Mouse (Mus musculus): ENCODE data around the gene Ddi1.
"Not testable (repeated sequence)": the region's sequence is repeated elsewhere in the genome, so short reads cannot be mapped to it uniquely, and the experiment has no call there.

The Ddi1 gene

DNA sequence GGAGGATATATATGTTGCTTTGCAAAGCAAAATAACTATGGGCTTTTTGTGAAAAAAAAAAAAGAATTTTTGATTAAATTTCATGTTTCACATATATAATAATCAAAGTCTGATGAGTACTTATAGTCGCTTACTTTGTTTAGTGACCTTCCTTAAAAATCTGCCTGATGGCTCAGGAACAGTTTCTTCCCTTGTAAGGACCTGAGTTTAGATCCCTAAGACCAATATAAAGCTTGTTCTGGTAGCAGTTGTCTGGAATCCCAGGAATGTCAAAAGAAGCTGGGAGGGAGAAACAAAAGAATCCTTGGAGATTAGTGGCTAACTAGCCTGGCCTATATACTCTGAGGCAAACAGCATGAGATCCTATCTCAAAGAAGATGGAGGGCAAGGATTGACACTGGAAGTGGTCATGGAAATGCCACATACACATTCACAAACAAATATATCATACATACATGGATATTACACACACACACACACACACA is at the start of gene Ddi1:
Gene Ddi1, minus strand, starts transcription at position 51 of the 485 bp plus-strand sequence.
- peak; percentile 36 for DNase-seq (ENCODE audit: low read depth, low spot score)

DNA sequence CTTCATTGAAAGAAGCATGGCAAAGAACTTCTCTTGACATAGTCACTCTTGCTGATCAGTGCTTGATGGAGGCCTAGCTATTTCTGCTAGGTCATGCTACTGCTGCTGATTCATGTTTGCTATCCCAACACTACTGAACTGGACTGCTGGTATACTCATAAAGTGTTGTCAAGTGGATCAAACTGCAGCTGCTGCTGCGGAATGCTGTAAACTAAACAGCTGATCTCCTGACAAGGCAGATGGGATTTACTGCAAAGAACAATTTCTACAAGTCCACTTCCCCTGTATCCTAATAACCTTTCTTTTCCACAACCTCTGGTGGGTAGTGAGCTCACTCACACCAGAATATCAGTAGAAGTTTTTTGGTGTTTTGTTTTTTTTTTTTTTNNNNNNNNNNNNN is 47.5 kb upstream of the Ddi1 start:
- no peak for DNase-seq (ENCODE audit: low read depth, low spot score)

DNA sequence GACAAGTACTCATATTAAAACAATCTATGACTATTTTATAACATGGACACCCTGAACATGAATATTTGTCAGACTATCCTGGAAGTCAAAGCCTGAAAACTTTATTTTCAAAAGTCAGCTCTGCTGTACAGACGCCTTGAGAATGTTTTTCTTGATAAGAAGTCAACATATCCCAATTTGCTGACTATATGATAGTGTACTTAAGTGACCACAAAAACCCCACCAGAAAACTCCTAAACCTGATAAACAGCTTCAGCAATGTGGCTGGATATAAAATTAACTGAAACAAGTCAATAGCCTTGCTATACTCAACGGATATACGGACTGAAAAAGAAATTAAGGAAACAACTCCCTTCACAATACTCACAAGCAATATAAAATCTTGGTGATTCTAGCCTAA is 36.2 kb upstream of the Ddi1 start:
- no peak for DNase-seq (ENCODE audit: low read depth, low spot score)

DNA sequence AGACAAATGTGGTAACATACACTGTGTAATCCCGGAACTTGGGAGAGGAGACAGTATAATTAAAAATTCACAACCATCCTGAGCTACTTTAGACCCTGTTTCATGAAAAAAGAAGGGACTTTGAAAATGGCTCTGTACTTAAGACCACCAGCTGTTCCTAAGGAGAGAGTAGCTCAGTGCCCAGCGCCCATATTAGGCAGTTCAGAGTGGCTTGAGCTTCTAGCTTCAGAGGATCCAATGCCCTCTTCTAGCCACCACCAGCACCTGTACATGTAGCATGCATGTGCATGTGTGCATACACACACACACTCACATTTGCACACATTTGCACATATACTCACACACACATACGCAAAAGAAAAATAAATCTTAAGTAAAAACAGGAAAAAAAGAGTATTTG is 34.9 kb upstream of the Ddi1 start:
- no peak for DNase-seq (ENCODE audit: low read depth, low spot score)

DNA sequence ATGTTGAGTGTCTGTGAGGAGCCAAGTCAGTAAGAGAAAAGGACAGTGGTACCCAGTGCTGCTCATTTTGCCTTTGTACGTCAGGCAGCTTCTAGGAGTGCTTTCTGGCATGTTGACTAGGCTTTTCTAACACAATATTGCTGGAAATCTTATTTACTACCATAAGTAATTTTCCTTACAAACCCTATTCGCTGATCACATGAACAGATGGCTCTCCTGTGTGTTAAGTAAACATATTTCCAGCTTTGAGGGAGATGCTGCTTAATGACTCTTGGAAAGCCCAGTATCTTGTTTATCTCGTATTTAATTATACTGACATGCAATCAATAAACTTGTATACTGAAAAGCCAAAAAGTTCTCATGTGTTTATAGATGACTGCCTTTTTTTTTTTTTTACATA is 32.4 kb upstream of the Ddi1 start:
- no peak for DNase-seq (ENCODE audit: low read depth, low spot score)

DNA sequence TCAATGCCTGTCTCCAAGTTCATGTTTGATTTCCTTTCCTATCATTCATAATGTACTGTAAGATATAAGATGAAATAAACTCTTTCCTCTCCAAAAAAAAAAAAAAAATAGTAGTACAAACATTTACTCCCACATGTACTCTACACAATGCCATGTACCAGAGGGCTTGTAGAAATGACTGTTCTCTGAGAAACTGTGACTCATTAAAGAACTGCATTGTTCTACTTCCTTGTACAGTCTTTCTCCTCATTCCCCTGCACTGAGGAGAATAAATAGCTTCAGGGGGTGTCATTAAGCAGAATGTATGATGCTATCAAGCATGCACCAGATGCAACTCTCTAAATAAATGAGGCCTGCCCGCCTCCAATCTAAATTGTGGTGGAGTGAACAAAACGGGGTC is 28.9 kb upstream of the Ddi1 start:
- no peak for DNase-seq (ENCODE audit: low read depth, low spot score)

DNA sequence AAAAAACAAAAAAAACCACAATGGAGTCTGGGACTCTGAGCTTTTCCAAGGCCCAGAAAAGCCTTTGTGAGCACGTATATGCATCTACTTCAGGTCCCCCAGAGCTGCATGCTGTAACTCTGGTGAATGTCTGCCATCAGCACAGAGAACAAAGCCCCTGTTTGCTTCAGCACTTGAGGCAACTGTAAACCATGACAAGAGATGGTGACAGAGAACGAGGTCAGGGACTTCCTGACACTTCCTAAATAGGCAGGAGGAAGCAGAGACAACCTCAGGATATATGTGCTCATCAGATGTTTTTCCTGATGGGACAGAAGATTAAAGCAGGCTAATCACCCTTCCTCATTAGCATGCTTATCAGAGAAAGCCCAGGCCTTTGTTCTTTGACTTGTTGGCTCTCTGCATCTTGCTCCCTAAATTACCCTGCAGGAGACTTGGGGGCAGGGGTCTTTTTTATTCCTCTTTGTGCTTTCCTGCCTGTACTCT is 19.6 kb upstream of the Ddi1 start:
- peak; percentile 9 for DNase-seq (ENCODE audit: low read depth, low spot score)

DNA sequence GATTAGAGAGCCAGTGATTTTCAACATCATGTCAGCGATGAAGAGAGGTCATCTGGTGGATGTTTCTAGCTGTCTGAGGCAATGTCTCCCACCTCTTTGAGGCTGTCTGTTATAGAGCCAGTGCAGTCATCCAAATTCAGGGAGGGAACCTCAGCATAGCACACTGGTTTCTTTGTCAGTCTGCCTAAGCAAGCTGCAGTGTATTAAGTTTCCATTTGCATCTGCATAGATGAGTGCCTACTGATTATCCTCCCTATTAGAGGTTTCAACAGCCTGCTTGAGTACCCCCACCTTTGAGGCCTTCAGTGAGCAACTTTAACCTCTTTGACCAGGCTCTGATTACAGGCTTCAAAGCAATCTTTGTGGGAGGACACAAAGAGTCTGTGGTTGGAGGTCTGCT is 17.1 kb upstream of the Ddi1 start:
- peak; percentile 24 for DNase-seq (ENCODE audit: low read depth, low spot score)

DNA sequence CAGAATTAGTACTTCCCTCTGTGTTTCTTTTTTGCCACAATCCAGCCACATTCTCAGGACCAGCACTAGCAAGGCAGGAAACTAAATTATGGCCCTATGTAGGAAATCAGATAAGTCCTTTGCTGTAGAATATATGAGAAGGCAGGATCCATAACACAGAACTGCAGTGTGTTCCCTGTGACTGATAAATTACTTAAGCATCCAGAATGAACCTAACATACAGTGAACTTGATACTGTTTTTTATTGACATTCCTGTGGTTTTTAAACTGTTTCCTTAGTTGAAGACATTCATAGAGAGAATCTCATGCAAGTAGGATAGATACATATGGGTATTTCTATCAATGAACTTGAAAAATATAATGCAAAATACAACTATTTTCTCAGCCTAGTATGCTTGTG is 7.9 kb upstream of the Ddi1 start:
- no peak for DNase-seq (ENCODE audit: low read depth, low spot score)

DNA sequence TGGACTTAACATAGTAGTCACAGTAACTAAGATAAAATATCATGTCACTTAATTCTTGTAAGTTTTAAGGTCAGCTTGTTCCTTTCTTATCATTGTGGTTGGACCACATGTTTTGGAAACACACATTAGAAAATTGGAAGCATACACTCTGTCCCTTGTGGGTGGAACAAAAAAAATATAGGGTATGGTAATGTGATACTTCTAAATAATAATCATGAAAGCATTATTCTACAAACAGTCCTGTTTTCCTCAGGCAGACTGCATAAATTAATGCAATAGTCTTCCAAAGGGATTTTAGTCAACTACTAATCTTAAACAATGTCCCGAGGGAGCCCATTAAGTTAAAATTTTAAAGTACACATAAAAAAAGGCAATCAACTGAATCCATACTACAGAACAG is 6.7 kb upstream of the Ddi1 start:
- no peak for DNase-seq (ENCODE audit: low read depth, low spot score)

DNA sequence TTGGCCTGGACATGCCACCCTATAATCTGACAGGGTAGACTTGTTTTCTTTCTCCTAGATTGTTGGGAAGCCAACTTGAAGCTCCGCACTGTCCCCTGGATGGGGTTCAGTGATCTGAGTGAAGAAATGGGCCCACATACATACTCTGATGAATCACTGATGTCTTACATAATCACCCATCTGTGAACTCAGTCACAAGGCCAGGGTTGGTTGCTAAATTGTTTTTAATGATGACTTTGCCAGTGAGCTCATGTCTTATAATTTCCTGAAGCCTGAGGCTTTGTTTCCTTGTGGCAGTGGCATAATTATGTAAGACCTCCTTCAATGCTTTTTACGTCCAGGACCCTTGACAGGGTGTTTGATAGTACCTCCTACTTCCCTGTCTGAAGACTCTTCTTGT is 4.8 kb downstream of the Ddi1 start:
- DNase-seq (ENCODE audit: low read depth, low spot score) = no peak

DNA sequence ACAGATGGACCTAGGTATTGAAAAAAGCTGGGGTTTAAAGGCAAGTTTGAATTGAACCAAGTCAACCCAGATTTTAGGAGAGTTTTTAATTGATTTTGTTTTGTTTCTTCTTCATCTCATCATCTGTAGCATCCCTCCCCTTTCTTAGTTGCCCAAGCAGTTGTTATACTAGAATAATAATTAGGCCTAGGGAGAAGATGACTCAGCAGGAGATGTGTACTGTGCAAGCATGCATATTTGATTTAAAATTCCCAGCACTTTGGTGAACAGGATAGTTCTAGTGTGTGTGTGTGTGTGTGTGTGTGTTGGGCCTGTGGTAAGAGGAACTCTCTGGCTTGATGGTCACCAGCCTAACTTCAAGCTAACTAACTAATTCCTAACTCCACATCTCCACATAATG is 12.6 kb downstream of the Ddi1 start:
- no peak for DNase-seq (ENCODE audit: low read depth, low spot score)

DNA sequence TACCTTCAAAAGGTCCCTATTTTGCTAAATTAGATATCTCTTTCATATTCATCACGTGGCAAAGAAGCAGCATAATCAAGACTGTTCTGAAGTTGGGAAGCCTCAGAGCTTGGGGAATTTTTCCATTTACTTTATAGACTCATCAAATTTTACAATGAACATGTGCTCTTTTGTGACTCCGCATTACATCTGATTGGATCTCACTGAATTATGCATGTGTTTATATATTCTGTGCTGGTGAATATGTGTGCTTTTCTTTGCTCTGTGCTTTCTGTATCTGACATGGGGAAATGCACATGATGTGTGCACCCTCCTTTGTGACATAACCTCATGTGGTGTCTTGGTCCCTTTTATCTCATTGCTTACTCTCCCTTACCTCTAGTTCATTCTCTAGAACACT is 17.7 kb downstream of the Ddi1 start:
- DNase-seq (ENCODE audit: low read depth, low spot score) = no peak

DNA sequence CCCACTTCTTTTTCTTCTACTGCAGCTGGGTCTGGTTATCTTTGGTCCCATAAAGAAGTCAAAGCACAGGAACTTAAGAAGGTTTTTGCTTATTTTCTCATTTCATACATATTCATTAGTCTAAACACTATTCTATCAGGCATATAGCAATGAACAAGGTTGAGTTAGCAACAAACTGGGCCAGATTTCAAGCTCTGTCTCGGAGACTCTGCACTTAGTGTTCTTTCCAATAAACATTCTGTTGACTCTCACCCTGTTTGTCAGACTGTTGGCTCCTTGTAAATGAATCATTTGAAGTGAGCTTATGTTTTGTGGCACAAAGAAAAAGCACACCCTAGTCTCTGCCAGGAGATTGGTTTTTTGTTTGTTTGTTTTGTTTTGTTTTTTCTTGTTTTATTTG is 19.3 kb downstream of the Ddi1 start:
- DNase-seq (ENCODE audit: low read depth, low spot score) = no peak

DNA sequence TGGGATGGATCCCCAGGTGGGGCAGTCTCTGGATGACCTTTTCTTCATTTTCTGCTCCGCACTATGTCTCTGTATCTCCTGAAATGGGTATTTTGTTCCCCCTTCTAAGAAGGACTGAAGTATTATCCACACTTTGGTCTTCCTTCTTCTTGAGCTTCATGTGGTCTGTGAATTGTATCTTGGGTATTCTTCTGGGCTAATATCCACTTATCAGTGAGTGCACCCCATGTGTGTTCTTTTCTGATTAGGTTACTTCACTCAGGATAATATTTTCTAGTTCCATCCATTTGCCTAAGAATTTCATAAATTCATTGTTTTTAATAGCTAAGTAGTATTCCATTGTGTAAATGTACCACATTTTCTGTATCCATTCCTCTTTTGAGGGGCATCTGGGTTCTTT is 33.7 kb downstream of the Ddi1 start:
- DNase-seq (ENCODE audit: low read depth, low spot score) = not testable (repeated sequence)

DNA sequence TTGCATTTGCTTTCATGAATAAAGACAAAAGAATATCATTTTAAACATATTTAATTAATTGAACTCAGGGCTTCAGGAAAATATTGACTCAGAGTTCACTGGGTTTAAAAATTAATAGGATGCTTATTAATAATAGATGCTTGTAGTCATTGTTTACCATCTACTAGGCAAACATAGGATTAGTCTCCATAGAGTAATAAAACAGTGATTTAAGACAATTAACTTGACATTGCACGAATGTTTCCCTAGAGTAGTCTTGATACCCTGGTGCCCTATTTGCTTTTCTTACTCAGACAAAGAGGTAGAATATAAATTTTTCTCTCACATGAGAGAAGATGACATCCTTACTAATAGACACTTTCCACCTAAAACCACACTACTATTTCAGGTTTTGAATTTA is 52.1 kb downstream of the Ddi1 start:
- no peak for DNase-seq (ENCODE audit: low read depth, low spot score)

DNA sequence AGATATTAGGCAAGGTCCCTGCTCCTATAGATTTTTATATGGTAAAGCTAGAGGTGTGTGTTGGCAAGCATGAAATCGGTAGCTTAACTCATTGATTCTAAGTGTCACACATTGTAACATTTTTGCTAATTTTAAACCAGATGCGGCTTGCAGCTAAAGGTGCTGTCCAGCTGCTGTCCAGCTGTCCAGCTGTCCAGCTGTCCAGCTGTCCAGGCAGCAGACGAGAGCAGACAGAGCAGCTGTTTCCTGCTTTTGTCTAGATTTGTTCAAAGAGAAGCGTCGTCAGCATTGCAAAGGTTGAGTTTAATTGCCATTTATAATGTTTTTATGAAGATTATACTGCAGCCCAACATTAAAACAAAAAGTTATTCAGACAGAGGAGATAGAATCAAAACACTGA is 56.8 kb downstream of the Ddi1 start:
- DNase-seq (ENCODE audit: low read depth, low spot score) = no peak
